Mouse (Mus musculus) CH12.LX (cell line): ENCODE data around the gene Rpn2. TPM values are rescaled to one million over a fixed set of nuclear protein-coding genes. Genes with fewer than 3 reads are reported as not detected.

ENCODE experiments used
- DNase-seq: peaks from one replicate; pipeline ENCODE4 v3.0.0-alpha.2; 2013; ENCODE audit errors: extremely low read depth
- H3K27ac ChIP-seq: 2 replicates; pipeline ENCODE4 v1.5.1; 2012; ENCODE audit warnings: low read depth, mild to moderate bottlenecking, control low read depth, moderate library complexity; ENCODE audit not compliant: insufficient read depth
- H3K27me3 ChIP-seq: replicated peaks from 2 replicates; pipeline ENCODE3; 2012; ENCODE audit warnings: inconsistent platforms
- H3K36me3 ChIP-seq, 2 experiments: replicated peaks in 1 of 2; 2 replicates each; pipeline versions ENCODE3 to v1.6.1; 2012; ENCODE audit warnings: inconsistent platforms in 1 of 2, low read length in 1 of 2, mild to moderate bottlenecking in 1 of 2, mixed read lengths in 1 of 2, moderate library complexity in 1 of 2; ENCODE audit not compliant: control insufficient read depth in 1 of 2, insufficient read depth in 1 of 2
- H3K4me1 ChIP-seq, 2 experiments: 2 replicates each; pipeline ENCODE4 v1.6.1; 2012; ENCODE audit warnings: inconsistent platforms in 1 of 2, moderate library complexity in 1 of 2; ENCODE audit not compliant: insufficient read depth in 2 of 2, control insufficient read depth in 1 of 2
- H3K4me2 ChIP-seq: 2 replicates; pipeline ENCODE4 v1.6.1; 2012; ENCODE audit warnings: low read depth, mild to moderate bottlenecking, control low read depth; ENCODE audit not compliant: poor library complexity, insufficient read depth, severe bottlenecking
- H3K4me3 ChIP-seq, 3 experiments: fragments of 150-350 bp in 1 of 3; sonication (generic) in 1 of 3; replicated peaks in 1 of 3; 2 replicates each; pipeline versions ENCODE3 to v1.5.1; 2011 to 2012; ENCODE audit warnings: low read depth in 2 of 3, low read length in 2 of 3, mild to moderate bottlenecking in 2 of 3, moderate library complexity in 2 of 3, control low read depth in 1 of 3, improper control_type of control experiment in 1 of 3, inconsistent platforms in 1 of 3, mixed read lengths in 1 of 3; ENCODE audit not compliant: poor library complexity in 1 of 3
- H3K79me2 ChIP-seq: replicated peaks from 2 replicates; pipeline ENCODE4 v1.6.1; 2012; ENCODE audit warnings: mild to moderate bottlenecking, moderate library complexity; ENCODE audit not compliant: control insufficient read depth, poor library complexity, insufficient read depth, severe bottlenecking; ENCODE audit errors: extremely low read depth
- H3K9ac ChIP-seq: 2 replicates; pipeline ENCODE4 v1.6.1; 2012; ENCODE audit warnings: low read depth, mild to moderate bottlenecking, control low read depth, moderate library complexity; ENCODE audit not compliant: insufficient read depth
- H3K9me3 ChIP-seq: replicated peaks from 2 replicates; pipeline ENCODE3; 2012; ENCODE audit warnings: low read length, inconsistent platforms, mixed read lengths
- CHD2 ChIP-seq: IDR thresholded peaks from 2 replicates; pipeline ENCODE4 v1.6.1; 2011; ENCODE audit warnings: low read length, improper control_type of control experiment
- CTCF ChIP-seq, 2 experiments: IDR thresholded peaks in 1 of 2; conservative IDR thresholded peaks in 1 of 2; 2 replicates each; pipeline ENCODE4 v1.5.1; 2011 to 2012; ENCODE audit warnings: low read depth in 2 of 2, low read length in 2 of 2, improper control_type of control experiment in 1 of 2, inconsistent platforms in 1 of 2, mild to moderate bottlenecking in 1 of 2, moderate library complexity in 1 of 2
- E2F4 ChIP-seq: IDR thresholded peaks from 2 replicates; pipeline ENCODE4 v1.6.1; 2011; ENCODE audit warnings: low read depth, low read length, improper control_type of control experiment; ENCODE audit not compliant: insufficient replicate concordance
- ELF1 ChIP-seq: IDR thresholded peaks from 2 replicates; pipeline ENCODE4 v1.6.1; 2014; ENCODE audit warnings: low read depth, mild to moderate bottlenecking, inconsistent platforms, low read length, improper control_type of control experiment
- HCFC1 ChIP-seq: IDR thresholded peaks from 2 replicates; pipeline ENCODE4 v1.6.1; 2012; ENCODE audit warnings: low read depth, mild to moderate bottlenecking, inconsistent platforms, low read length, improper control_type of control experiment
- IRF4 ChIP-seq: IDR thresholded peaks from 2 replicates; pipeline ENCODE4 v1.6.1; 2014; ENCODE audit warnings: low read depth, mild to moderate bottlenecking, inconsistent platforms, low read length, improper control_type of control experiment
- JUN ChIP-seq: IDR thresholded peaks from 2 replicates; pipeline ENCODE4 v1.6.1; 2011; ENCODE audit warnings: low read depth, mild to moderate bottlenecking, low read length, improper control_type of control experiment, moderate library complexity; ENCODE audit not compliant: insufficient read depth
- JUND ChIP-seq: conservative IDR thresholded peaks from 2 replicates; pipeline ENCODE4 v1.6.1; 2011; ENCODE audit warnings: low read depth, low read length, improper control_type of control experiment
- KAT2A ChIP-seq: IDR thresholded peaks from 2 replicates; pipeline ENCODE4 v1.6.1; 2012; ENCODE audit warnings: low read length, improper control_type of control experiment, inconsistent platforms; ENCODE audit not compliant: insufficient replicate concordance
- MAFK ChIP-seq: IDR thresholded peaks from 2 replicates; pipeline ENCODE4 v1.6.1; 2011; ENCODE audit warnings: low read length, improper control_type of control experiment; ENCODE audit not compliant: insufficient replicate concordance
- MXI1 ChIP-seq: IDR thresholded peaks from 2 replicates; pipeline ENCODE4 v1.6.1; 2011; ENCODE audit warnings: mild to moderate bottlenecking, low read depth, low read length, improper control_type of control experiment
- NRF1 ChIP-seq: IDR thresholded peaks from 2 replicates; pipeline ENCODE4 v1.6.1; 2014; ENCODE audit warnings: low read depth, mild to moderate bottlenecking, inconsistent platforms, low read length, improper control_type of control experiment, moderate library complexity
- PAX5 ChIP-seq: IDR thresholded peaks from 2 replicates; pipeline ENCODE4 v1.6.1; 2012; ENCODE audit warnings: low read length, inconsistent platforms, mixed read lengths
- RAD21 ChIP-seq: IDR thresholded peaks from 2 replicates; pipeline ENCODE4 v1.6.1; 2011; ENCODE audit warnings: low read depth, mild to moderate bottlenecking, low read length, improper control_type of control experiment, moderate library complexity
- UBTF ChIP-seq: IDR thresholded peaks from 2 replicates; pipeline ENCODE4 v1.6.1; 2012; ENCODE audit warnings: low read depth, mild to moderate bottlenecking, inconsistent platforms, low read length, improper control_type of control experiment, moderate library complexity
- USF2 ChIP-seq: conservative IDR thresholded peaks from 2 replicates; pipeline ENCODE4 v1.6.1; 2011; ENCODE audit warnings: low read depth, low read length, improper control_type of control experiment
- ZMIZ1 ChIP-seq: IDR thresholded peaks from 2 replicates; pipeline ENCODE4 v1.6.1; 2012; ENCODE audit warnings: low read depth, mild to moderate bottlenecking, inconsistent platforms, low read length, improper control_type of control experiment
- ZNF384 ChIP-seq: IDR thresholded peaks from 2 replicates; pipeline ENCODE4 v1.6.1; 2012; ENCODE audit warnings: low read depth, low read length, improper control_type of control experiment, inconsistent platforms
- dilution Hi-C: fragments of 300-500 bp; cut with MboI; formaldehyde crosslinking; loops from 2 replicates; pipeline ENCODE4 v1.14.3; 2020; ENCODE audit warnings: low sequenced_read_pairs; ENCODE audit not compliant: extremely low pct_unique_long_range_greater_than_20kb, extremely low pct_ligation_motif_present
- in situ Hi-C: fragments of 300-500 bp; cut with MboI; formaldehyde crosslinking; loops from 3 replicates; pipeline ENCODE4 v1.14.3; 2019; ENCODE audit warnings: low sequenced_read_pairs, low pct_ligation_motif_present, low pct_unique_long_range_greater_than_20kb, mixed read lengths
- polyA plus RNA-seq: library from polyadenylated mRNA; unstranded; fragments of >175 nt; gene quantifications from 2 replicates; pipeline ENCODE4 v1.2.1, GENCODE M21; 2012; ENCODE audit warnings: low read depth; ENCODE audit not compliant: insufficient read length
- total RNA-seq, 2 experiments: library from RNA; depleted of rRNA; stranded (reverse); fragments of 300-350 nt in 1 of 2; fragments of >200 nt in 1 of 2; gene quantifications; 2 replicates each; pipeline ENCODE4 v1.2.3; 2012 to 2014

Gene Rpn2
- total and polyA plus RNA-seq, 3 experiments, result 296 to 336 (median 301) TPM

DNA sequence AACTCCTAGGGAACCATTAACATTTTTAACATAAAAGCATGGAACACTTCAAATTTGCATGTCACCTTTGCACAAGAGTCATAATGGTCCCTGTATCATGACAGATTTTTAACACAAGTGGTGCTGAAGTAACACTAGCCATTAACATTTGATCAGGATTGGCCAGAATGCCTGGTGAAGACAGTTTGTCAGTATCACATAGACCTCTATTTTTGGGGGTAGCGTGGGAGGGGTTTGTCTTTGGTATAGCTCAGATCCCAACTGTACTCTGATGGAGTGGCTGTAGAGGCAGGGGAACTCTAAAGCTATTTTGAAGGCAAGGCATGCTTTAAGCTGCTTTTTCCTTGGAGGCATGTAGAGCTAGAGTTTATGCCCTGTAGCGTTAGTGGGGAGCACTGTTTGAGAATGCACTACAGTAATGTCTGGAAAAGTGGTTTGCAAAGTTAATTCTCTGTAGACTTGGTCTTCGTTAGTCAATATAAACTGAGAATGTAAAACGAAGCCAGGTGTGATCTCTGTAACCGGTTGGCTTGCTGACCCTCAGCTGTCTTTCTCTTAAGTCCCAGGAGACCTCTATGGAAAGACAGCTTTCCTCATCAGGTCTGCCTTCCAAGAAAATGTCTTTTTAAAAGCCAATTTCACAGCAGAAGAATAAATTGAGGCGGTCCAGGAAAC is 32.3 kb downstream of the Rpn2 start:
- TF ChIP-seq JUN (no peak), IRF4 (no peak), ZNF384 (no peak), USF2 (no peak), JUND (no peak), HCFC1 (no peak), ELF1 (no peak)
- dilution Hi-C loops (no loop called here), in situ Hi-C loops (no loop called here)
- peaks cover 2% of the 10 kb centered on the region; the same call in 1 of the 2 replicates for H3K79me2 ChIP-seq
- H3K4me1 ChIP-seq, result no peaks in the 10 kb centered on the region
- H3K36me3 ChIP-seq, result peaks cover 84 to 97% of the 10 kb centered on the region in 2 experiments
- DNase-seq, result no peak
- no peak overlapping the region for H3K27ac ChIP-seq
- H3K4me2 ChIP-seq, result no peak overlapping the region
- H3K27me3 ChIP-seq, result no peaks in the 10 kb centered on the region
- H3K4me3 ChIP-seq, result no peak overlapping the region
- H3K9ac ChIP-seq, result no peak overlapping the region
- no peaks in the 10 kb centered on the region for H3K9me3 ChIP-seq

DNA sequence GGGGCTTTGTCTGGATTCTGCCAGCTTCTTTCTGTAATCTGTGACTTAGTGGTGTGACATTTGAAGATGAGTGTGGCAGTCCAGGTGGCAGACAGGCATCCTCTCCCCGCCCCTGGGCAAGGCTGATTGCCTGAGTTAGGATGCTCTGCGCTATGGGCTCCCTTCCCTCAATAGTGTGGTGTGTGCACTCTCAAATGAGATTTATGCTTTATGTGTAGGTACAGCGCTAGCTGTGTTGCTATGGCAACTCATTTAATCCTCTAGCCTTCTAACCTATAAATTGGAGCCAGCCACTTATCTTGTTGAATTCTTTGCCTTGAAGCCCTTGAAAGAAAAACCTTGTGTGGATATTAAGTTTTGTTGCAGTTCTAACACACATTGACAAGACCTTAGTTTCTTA is 34.9 kb downstream of the Rpn2 start:
- no peak overlapping the region for H3K9ac ChIP-seq
- no peak for TF ChIP-seq UBTF
- TF ChIP-seq KAT2A, result no peak
- no peak for TF ChIP-seq JUN
- TF ChIP-seq ZMIZ1, result no peak
- TF ChIP-seq JUND, result no peak
- no peak for TF ChIP-seq ZNF384
- no peak for TF ChIP-seq CTCF (conservative IDR thresholded peaks at IDR 0.05 in 1 of 2, IDR thresholded peaks at IDR 0.05 in 1 of 2; ENCODE audit: low read depth in 2 of 2, low read length in 2 of 2)
- TF ChIP-seq MAFK, result no peak
- no peak for TF ChIP-seq CHD2
- TF ChIP-seq RAD21, result no peak
- TF ChIP-seq NRF1, result no peak
- no peak for TF ChIP-seq IRF4
- no peak for TF ChIP-seq MXI1
- no peak for TF ChIP-seq E2F4
- no peak for TF ChIP-seq PAX5
- no peak for TF ChIP-seq ELF1
- TF ChIP-seq, all 38 proteins: peak for 0
- no peak for DNase-seq
- Histone ChIP-seq H3K4me3 (no peak overlapping the region), H3K79me2 (no peaks in the 10 kb centered on the region), H3K4me2 (no peak overlapping the region), H3K27me3 (no peaks in the 10 kb centered on the region), H3K9me3 (no peaks in the 10 kb centered on the region), H3K27ac (no peak overlapping the region), H3K36me3 (peaks cover 93 to 98% of the 10 kb centered on the region in 2 experiments), H3K4me1 (no peaks in the 10 kb centered on the region)
- in situ Hi-C loops (no loop called here), dilution Hi-C loops (no loop called here)
